Mouse (Mus musculus) thymus, postnatal 4 days (tissue): Measurements from ENCODE around the gene Rgs2.

Source experiments
- DNase-seq: peaks from one replicate; pipeline ENCODE4 v3.0.0; 2021

Rgs2 gene

GRCm38 (mm10) chr1:143982765-143983312 lies 21.1 kb downstream of the Rgs2 start:
- DNase-seq = no peak

- no peak for DNase-seq
Measured at GRCm38 (mm10) chr1:143982085-143982764, 21.7 kb downstream of the Rgs2 start.

- no peak for DNase-seq
Measured at GRCm38 (mm10) chr1:143980811-143981210, 23.1 kb downstream of the Rgs2 start.

GRCm38 (mm10) chr1:143974637-143975036 lies 29.3 kb downstream of the Rgs2 start:
- DNase-seq = no peak

- no peak for DNase-seq
Measured at GRCm38 (mm10) chr1:143962301-143962700, 41.7 kb downstream of the Rgs2 start.

GRCm38 (mm10) chr1:143960340-143960739 lies 43.6 kb downstream of the Rgs2 start:
- no peak for DNase-seq

- DNase-seq = no peak
Measured at GRCm38 (mm10) chr1:143956090-143956489, 47.9 kb downstream of the Rgs2 start.

GRCm38 (mm10) chr1:143952841-143953240 lies 51.1 kb downstream of the Rgs2 start:
- no peak for DNase-seq
